Mouse (Mus musculus): ENCODE measurements around the gene Rps29. TPM values are rescaled to one million over a fixed set of nuclear protein-coding genes. Genes with fewer than 3 reads are reported as not detected.
"Not testable (repeated sequence)": the region's sequence is repeated elsewhere in the genome, so short reads cannot be mapped to it uniquely, and the experiment has no call there.

Rps29 gene
- total RNA-seq, 1 experiment from 2014 or later = 2,901 TPM

- ATAC-seq (replicated peaks; ENCODE audit: insufficient number of reproducible peaks, low FRiP score, low TSS enrichment, poor library complexity, severe bottlenecking) = peak; percentile 92
These were observed 24.8 kb upstream of the Rps29 start, which contains the start of the genes Rpl36al and Mgat2 for GRCm38 (mm10) chr12:69183583-69184308. Gene Rpl36al (minus strand): TSS chr12:69184083. Gene Mgat2 (plus strand): TSS chr12:69184157.

- no peak for ATAC-seq (replicated peaks; ENCODE audit: insufficient number of reproducible peaks, low FRiP score, low TSS enrichment, poor library complexity, severe bottlenecking)
These were observed 22.8 kb upstream of the Rps29 start for GRCm38 (mm10) chr12:69181800-69182199.

- no peak for ATAC-seq (replicated peaks; ENCODE audit: insufficient number of reproducible peaks, low FRiP score, low TSS enrichment, poor library complexity, severe bottlenecking)
These were observed 20.4 kb upstream of the Rps29 start for GRCm38 (mm10) chr12:69179371-69179770.

GRCm38 (mm10) chr12:69177526-69177925 is 18.5 kb upstream of the Rps29 start:
- no peak for ATAC-seq (replicated peaks; ENCODE audit: insufficient number of reproducible peaks, low FRiP score, low TSS enrichment, poor library complexity, severe bottlenecking)

GRCm38 (mm10) chr12:69175975-69176374 is 17.0 kb upstream of the Rps29 start:
- no peak for ATAC-seq (replicated peaks; ENCODE audit: insufficient number of reproducible peaks, low FRiP score, low TSS enrichment, poor library complexity, severe bottlenecking)

GRCm38 (mm10) chr12:69171307-69171706 is 12.3 kb upstream of the Rps29 start:
- no peak for ATAC-seq (replicated peaks; ENCODE audit: insufficient number of reproducible peaks, low FRiP score, low TSS enrichment, poor library complexity, severe bottlenecking)

- peak; percentile 95 for ATAC-seq (replicated peaks; ENCODE audit: insufficient number of reproducible peaks, low FRiP score, low TSS enrichment, poor library complexity, severe bottlenecking)
These were observed 9.6 kb upstream of the Rps29 start, which contains the start of gene Lrr1 for GRCm38 (mm10) chr12:69168461-69169106. Gene Lrr1 (plus strand): TSS chr12:69168814.

- no peak for ATAC-seq (replicated peaks; ENCODE audit: insufficient number of reproducible peaks, low FRiP score, low TSS enrichment, poor library complexity, severe bottlenecking)
These were observed 8.9 kb upstream of the Rps29 start for GRCm38 (mm10) chr12:69167656-69168460.

- not testable (repeated sequence) for ATAC-seq (replicated peaks; ENCODE audit: insufficient number of reproducible peaks, low FRiP score, low TSS enrichment, poor library complexity, severe bottlenecking)
These were observed 8.0 kb upstream of the Rps29 start for GRCm38 (mm10) chr12:69166861-69167581.

- ATAC-seq (replicated peaks; ENCODE audit: insufficient number of reproducible peaks, low FRiP score, low TSS enrichment, poor library complexity, severe bottlenecking) = no peak
These were observed 5.9 kb upstream of the Rps29 start for GRCm38 (mm10) chr12:69164904-69165303.

GRCm38 (mm10) chr12:69163586-69163985 is 4.6 kb upstream of the Rps29 start:
- not testable (repeated sequence) for ATAC-seq (replicated peaks; ENCODE audit: insufficient number of reproducible peaks, low FRiP score, low TSS enrichment, poor library complexity, severe bottlenecking)

GRCm38 (mm10) chr12:69160677-69161076 is 1.7 kb upstream of the Rps29 start:
- not testable (repeated sequence) for ATAC-seq (replicated peaks; ENCODE audit: insufficient number of reproducible peaks, low FRiP score, low TSS enrichment, poor library complexity, severe bottlenecking)

GRCm38 (mm10) chr12:69159578-69159940 is 573 bp upstream of the Rps29 start:
- peak; percentile 29; the same call in 1 of the 2 replicates for ATAC-seq (replicated peaks; ENCODE audit: insufficient number of reproducible peaks, low FRiP score, low TSS enrichment, poor library complexity, severe bottlenecking)

GRCm38 (mm10) chr12:69158366-69158764 is 621 bp downstream of the Rps29 start:
- ATAC-seq (replicated peaks; ENCODE audit: insufficient number of reproducible peaks, low FRiP score, low TSS enrichment, poor library complexity, severe bottlenecking) = 0 out of 2 replicates have a peak, but pooled peaks have one; percentile 4

- no peak for ATAC-seq (replicated peaks; ENCODE audit: insufficient number of reproducible peaks, low FRiP score, low TSS enrichment, poor library complexity, severe bottlenecking)
These were observed 1.9 kb downstream of the Rps29 start for GRCm38 (mm10) chr12:69157107-69157506.

GRCm38 (mm10) chr12:69156436-69156835 is 2.5 kb downstream of the Rps29 start:
- ATAC-seq (replicated peaks; ENCODE audit: insufficient number of reproducible peaks, low FRiP score, low TSS enrichment, poor library complexity, severe bottlenecking) = no peak

GRCm38 (mm10) chr12:69155923-69156322 is 3.1 kb downstream of the Rps29 start:
- ATAC-seq (replicated peaks; ENCODE audit: insufficient number of reproducible peaks, low FRiP score, low TSS enrichment, poor library complexity, severe bottlenecking) = no peak

- ATAC-seq (replicated peaks; ENCODE audit: insufficient number of reproducible peaks, low FRiP score, low TSS enrichment, poor library complexity, severe bottlenecking) = no peak
These were observed 8.9 kb downstream of the Rps29 start for GRCm38 (mm10) chr12:69150049-69150448.
